ENCODE assay signal across 34 mouse cellular contexts in the genomic region with DNA sequence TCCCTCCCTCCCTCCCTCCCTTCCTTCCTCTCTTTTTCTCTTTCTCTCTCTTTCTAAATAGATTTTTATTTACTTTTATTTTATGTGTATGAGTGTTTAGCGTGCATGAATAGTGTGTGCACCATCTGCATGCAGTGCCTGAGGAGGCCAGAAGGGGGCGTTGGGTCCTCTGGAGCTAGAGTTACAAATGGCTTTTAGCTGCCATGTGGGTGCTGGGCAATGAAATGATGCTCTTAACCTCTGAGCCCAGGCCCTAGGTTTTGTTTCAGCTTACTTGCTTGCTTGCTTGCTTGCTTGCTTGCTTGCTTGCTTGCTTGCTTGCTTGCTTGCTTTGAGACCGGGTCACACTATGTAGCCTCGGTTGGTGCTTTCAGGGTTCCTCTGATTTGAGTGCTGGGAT. TPM values are rescaled to one million over a fixed set of nuclear protein-coding genes. Genes with fewer than 3 reads are reported as not detected.
DNase-seq lines count a peak whose midpoint lies in the region; ATAC-seq and TF ChIP-seq lines count a peak whose summit lies in the region.
"Had no signal": no experiment of that assay in that cellular context is flagged by ENCODE, and none has a peak within 500 bp of the region (broad histone marks: within the 10 kb centered on the region; RNA-seq: fewer than 3 reads in every experiment).

No protein-coding gene starts in this region.

- H3K4me3 ChIP-seq in hindbrain, postnatal 0 days (ENCODE audit: low read length): no peak overlapping the region
- no peak overlapping the region for H3K4me3 ChIP-seq in hindbrain, embryonic 13.5 days
- no peak overlapping the region for H3K4me3 ChIP-seq in liver, postnatal 0 days (ENCODE audit: low read depth, low read length)
- no peak overlapping the region for H3K4me3 ChIP-seq in E14TG2a.4 (replicated peaks; ENCODE audit: low read length)
- H3K4me3 ChIP-seq: forebrain, embryonic 13.5 days; heart, embryonic 13.5 days; hindbrain, embryonic 12.5 days; limb, embryonic 15.5 days; lung, embryonic 15.5 days; midbrain, embryonic 10.5 days; neural tube, embryonic 15.5 days; stomach, embryonic 15.5 days had no signal

- no peak for TF ChIP-seq EP300 in liver, postnatal 0 days (IDR thresholded peaks at IDR 0.05; ENCODE audit: low read depth)

- no peak for DNase-seq in hindbrain, postnatal 0 days (ENCODE audit: low spot score)
- no peak for DNase-seq in liver, postnatal 0 days
- DNase-seq in liver: no peak
- peak; percentile 44 for DNase-seq in ES-CJ7 (ENCODE audit: low read depth, low spot score)
- no peak for DNase-seq in kidney, postnatal 14 days
- DNase-seq in embryo, embryonic 10 days (ENCODE audit: low spot score): no peak
- DNase-seq: adrenal gland, adult 8-10 months; B cell, adult 2 months; cerebellum, adult 2 months; cerebellum, postnatal 36 days; kidney, adult 9 months; kidney, postnatal 25 days; layer of hippocampus, adult 9-11 months; left cerebral cortex, postnatal 4 days; right cerebral cortex, adult 18-20 months had no signal

- WGBS in hindbrain, postnatal 0 days: 91% methylated on average over 4 of the region's 4 CpGs
- 89% methylated on average over 4 of the region's 4 CpGs for WGBS in hindbrain, embryonic 13.5 days
- 82% methylated on average over 4 of the region's 4 CpGs for WGBS in liver, postnatal 0 days (ENCODE audit: insufficient replicate concordance)

- no peak for ATAC-seq in hindbrain, postnatal 0 days
- no peak for ATAC-seq in hindbrain, embryonic 13.5 days (ENCODE audit: low FRiP score)
- ATAC-seq in liver, postnatal 0 days: no peak
- ATAC-seq: activated CD4-positive, CD25-positive, alpha-beta regulatory T cell, adult 4 months; forebrain, embryonic 13.5 days; inflammation-experienced regulatory T-cells, adult 6 months; Patski had no signal

- H3K4me1 ChIP-seq in hindbrain, postnatal 0 days (ENCODE audit: insufficient read depth, low read length): 0 out of 2 replicates have a peak, but pooled peaks cover 7% of the 10 kb centered on the region
- peaks cover 20% of the 10 kb centered on the region for H3K4me1 ChIP-seq in hindbrain, embryonic 13.5 days (replicated peaks)
- no peaks in the 10 kb centered on the region for H3K4me1 ChIP-seq in liver, postnatal 0 days (ENCODE audit: insufficient read depth)
- H3K4me1 ChIP-seq in E14TG2a.4 (replicated peaks; ENCODE audit: low read depth, low read length): peaks cover 12% of the 10 kb centered on the region
- H3K4me1 ChIP-seq: heart, embryonic 13.5 days; lung, embryonic 15.5 days; stomach, embryonic 15.5 days had no signal

- peak; percentile 43 for TF ChIP-seq CTCF in hindbrain, postnatal 0 days (IDR thresholded peaks at IDR 0.05; ENCODE audit: low read depth)
- TF ChIP-seq CTCF in liver, postnatal 0 days (IDR thresholded peaks at IDR 0.05; ENCODE audit: low read depth): peak; percentile 23; the same call in 1 of the 2 replicates
- peak; percentile 81 for TF ChIP-seq CTCF in E14TG2a.4 (conservative IDR thresholded peaks at IDR 0.05; ENCODE audit: low read length)

- H3K9me3 ChIP-seq in hindbrain, postnatal 0 days (ENCODE audit: low read length): no peaks in the 10 kb centered on the region
- H3K9me3 ChIP-seq in hindbrain, embryonic 13.5 days: no peaks in the 10 kb centered on the region
- H3K9me3 ChIP-seq in liver, postnatal 0 days (ENCODE audit: low read length): no peaks in the 10 kb centered on the region
- no peaks in the 10 kb centered on the region for H3K9me3 ChIP-seq in E14TG2a.4 (ENCODE audit: low read length)
- H3K9me3 ChIP-seq: forebrain, embryonic 13.5 days; hindbrain, embryonic 12.5 days; limb, embryonic 15.5 days; lung, embryonic 15.5 days; neural tube, embryonic 15.5 days; stomach, embryonic 15.5 days had no signal

- no peak overlapping the region for H3K9ac ChIP-seq in hindbrain, postnatal 0 days (replicated peaks; ENCODE audit: low read length)
- H3K9ac ChIP-seq in hindbrain, embryonic 13.5 days: no peak overlapping the region
- H3K9ac ChIP-seq in liver, postnatal 0 days (replicated peaks): no peak overlapping the region
- H3K9ac ChIP-seq: forebrain, embryonic 13.5 days; heart, embryonic 13.5 days; hindbrain, embryonic 12.5 days; limb, embryonic 15.5 days; lung, embryonic 15.5 days; neural tube, embryonic 15.5 days; stomach, embryonic 15.5 days had no signal

- H3K36me3 ChIP-seq in hindbrain, postnatal 0 days (ENCODE audit: insufficient read depth, low read length): no peaks in the 10 kb centered on the region
- no peaks in the 10 kb centered on the region for H3K36me3 ChIP-seq in hindbrain, embryonic 13.5 days
- no peaks in the 10 kb centered on the region for H3K36me3 ChIP-seq in liver, postnatal 0 days (replicated peaks; ENCODE audit: insufficient read depth, low read length)
- H3K36me3 ChIP-seq in E14TG2a.4 (ENCODE audit: insufficient read depth, low read length): no peaks in the 10 kb centered on the region
- H3K36me3 ChIP-seq: G1E; heart, embryonic 13.5 days; hindbrain, embryonic 12.5 days; limb, embryonic 15.5 days; lung, embryonic 15.5 days; midbrain, embryonic 10.5 days; neural tube, embryonic 15.5 days; stomach, embryonic 15.5 days had no signal

- no peak overlapping the region for H3K27ac ChIP-seq in hindbrain, postnatal 0 days
- H3K27ac ChIP-seq in hindbrain, embryonic 13.5 days: no peak overlapping the region
- no peak overlapping the region for H3K27ac ChIP-seq in liver, postnatal 0 days (ENCODE audit: low read depth)
- H3K27ac ChIP-seq: forebrain, embryonic 13.5 days; heart, embryonic 13.5 days; hindbrain, embryonic 12.5 days; limb, embryonic 15.5 days; lung, embryonic 15.5 days; midbrain, embryonic 10.5 days; neural tube, embryonic 15.5 days; stomach, embryonic 15.5 days had no signal

- H3K27me3 ChIP-seq in hindbrain, postnatal 0 days (ENCODE audit: insufficient read depth, low read length): no peaks in the 10 kb centered on the region
- H3K27me3 ChIP-seq in hindbrain, embryonic 13.5 days: no peaks in the 10 kb centered on the region
- H3K27me3 ChIP-seq in liver, postnatal 0 days (ENCODE audit: insufficient read depth, low read length): no peaks in the 10 kb centered on the region
- peaks cover 49% of the 10 kb centered on the region for H3K27me3 ChIP-seq in E14TG2a.4 (ENCODE audit: insufficient read depth, low read length)
- H3K27me3 ChIP-seq: lung, embryonic 15.5 days; neural tube, embryonic 15.5 days; stomach, embryonic 15.5 days had no signal

- no peak overlapping the region for H3K4me2 ChIP-seq in hindbrain, postnatal 0 days (ENCODE audit: low read depth, low read length)
- H3K4me2 ChIP-seq in hindbrain, embryonic 13.5 days: no peak overlapping the region
- H3K4me2 ChIP-seq in liver, postnatal 0 days (ENCODE audit: low read depth, low read length): no peak overlapping the region
- H3K4me2 ChIP-seq: forebrain, embryonic 13.5 days; heart, embryonic 13.5 days; hindbrain, embryonic 12.5 days; limb, embryonic 15.5 days; lung, embryonic 15.5 days; neural tube, embryonic 15.5 days; stomach, embryonic 15.5 days had no signal

RNA-seq across cellular contexts. Expression of a gene that starts 56.4 kb away (rescaled TPM):
- 4.3 and 5.0 TPM in 2 replicates for total RNA-seq in hindbrain, postnatal 0 days (2014; rRNA removed)
- polyA plus RNA-seq in hindbrain, postnatal 0 days (2015; fragmentation: Nextera tagmentation; extraction: Ambion mirVana): 15.2 and 19.1 TPM in 2 replicates
- polyA plus RNA-seq in hindbrain, embryonic 13.5 days (2015; fragmentation: Nextera tagmentation; extraction: Ambion mirVana): 20.6 and 23.5 TPM in 2 replicates
- polyA plus RNA-seq in liver, postnatal 0 days (2015; fragmentation: Nextera tagmentation; extraction: Ambion mirVana): 0.38 and 0.50 TPM in 2 replicates
- total RNA-seq: G1E; granulocyte monocyte progenitor cell, adult 5-6 weeks had no signal
- polyA plus RNA-seq: G1E, Patski had no signal

RNA-seq across cellular contexts. Expression of a gene that starts 58.8 kb away (rescaled TPM):
- total RNA-seq in hindbrain, postnatal 0 days (2014; rRNA removed): not detected in 2 replicates
- not detected in 2 replicates for polyA plus RNA-seq in hindbrain, postnatal 0 days (2015; fragmentation: Nextera tagmentation; extraction: Ambion mirVana)
- polyA plus RNA-seq in hindbrain, embryonic 13.5 days (2015; fragmentation: Nextera tagmentation; extraction: Ambion mirVana): 0.25 TPM in 1 of 2 replicates, not detected in the other
- polyA plus RNA-seq in liver, postnatal 0 days (2015; fragmentation: Nextera tagmentation; extraction: Ambion mirVana): not detected in 2 replicates
- total RNA-seq: adrenal gland, adult 8-10 months; gastrocnemius, adult 8-10 months; granulocyte monocyte progenitor cell, adult 5-6 weeks; heart, postnatal 25 days; left cerebral cortex, adult 18-20 months; left cerebral cortex, postnatal 4 days had no signal
- polyA plus RNA-seq: activated CD4-positive, CD25-positive, alpha-beta regulatory T cell, adult 4 months; cerebellum, adult 2 months; embryonic facial prominence, embryonic 14.5 days; forebrain, embryonic 13.5 days; G1E; heart, embryonic 13.5 days; hindbrain, embryonic 12.5 days; inflammation-experienced regulatory T-cells, adult 6 months; limb, embryonic 15.5 days; lung, embryonic 15.5 days; midbrain, embryonic 10.5 days; neural tube, embryonic 15.5 days; Patski; stomach, embryonic 15.5 days had no signal

Comparison
In these comparisons a context has a peak if more than half of its experiments do, and no peak if none do; other contexts are left out.
1. CTCF ChIP-seq: peak in every context shown above with its lines; median percentile 81 in E14TG2a.4; 43 in hindbrain, postnatal 0 days; 23 in liver, postnatal 0 days.
2. RNA of a gene that starts 56.4 kb away (polyA plus RNA-seq): 20.6 to 23.5 TPM in hindbrain, embryonic 13.5 days and 15.2 to 19.1 TPM in hindbrain, postnatal 0 days; 0.38 to 0.50 TPM in liver, postnatal 0 days; every median in the first group is over 10 times any median in the second.